Mouse (Mus musculus): Measurements from ENCODE around the gene Wapl. TPM values are rescaled to one million over a fixed set of nuclear protein-coding genes. Genes with fewer than 3 reads are reported as not detected.

Wapl gene
- total and polyA plus RNA-seq, 3 experiments, result 6.6 to 40.6 (median 35.5) TPM

DNA sequence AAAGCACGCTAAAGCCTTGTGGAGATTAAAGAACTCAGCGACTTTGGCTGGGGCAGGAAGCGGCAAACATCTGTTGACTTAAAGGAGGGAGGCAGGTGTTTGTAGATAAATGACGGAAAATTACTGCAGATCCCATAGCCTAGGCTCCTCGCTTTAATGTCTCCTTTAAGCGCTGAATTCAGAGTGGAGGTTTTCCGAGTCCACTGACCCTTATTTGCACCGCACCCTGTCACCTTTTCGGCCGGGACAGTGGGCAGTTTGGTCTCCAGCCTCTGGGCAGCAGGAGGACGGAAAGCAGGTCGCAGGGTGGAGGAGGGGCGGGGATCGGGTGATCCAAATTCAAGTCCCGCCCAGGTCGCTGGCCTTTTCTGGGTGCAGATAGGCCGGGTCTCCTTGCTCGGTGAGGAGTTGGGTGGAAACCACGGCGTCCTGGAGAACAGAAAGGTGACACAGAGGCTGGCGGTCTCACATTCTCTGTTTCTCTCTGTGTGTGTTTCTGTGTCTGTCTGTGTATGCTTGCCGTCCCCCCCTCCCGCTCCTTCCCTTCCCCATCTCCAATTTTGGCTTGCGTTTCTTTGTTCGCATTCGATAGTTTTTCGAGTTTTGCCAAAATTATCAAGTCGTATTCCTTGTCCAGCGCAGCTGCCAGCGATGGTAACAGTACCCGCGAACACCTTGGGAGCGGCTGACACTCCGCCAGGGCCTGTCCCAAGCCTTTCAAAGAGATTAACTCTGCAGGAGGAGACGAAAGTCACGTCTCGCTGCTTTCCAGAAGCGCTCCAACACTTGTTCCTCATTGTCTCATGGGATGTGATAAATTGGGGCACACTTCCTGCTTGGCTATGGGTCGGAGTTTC is 11.9 kb upstream of the Wapl start:
- TF ChIP-seq CTCF (IDR thresholded peaks at IDR 0.05) (no peak), POLR2A (IDR thresholded peaks at IDR 0.05; ENCODE audit: insufficient read depth, low read depth, low read length) (peak; percentile 28; the same call in 1 of the 2 replicates)
- Histone ChIP-seq H3K27ac (peak overlapping the region; percentile 51), H3K36me3 (ENCODE audit: control insufficient read depth, insufficient read depth, low read length) (no peaks in the 10 kb centered on the region), H3K9ac (ENCODE audit: low read depth, low read length) (peak overlapping the region; percentile 52), H3K4me1 (ENCODE audit: control insufficient read depth, insufficient read depth, low read length) (peaks cover 4% of the 10 kb centered on the region; the same call in 1 of the 2 replicates), H3K27me3 (ENCODE audit: control insufficient read depth, insufficient read depth, low read length) (no peaks in the 10 kb centered on the region), H3K4me3 (peak overlapping the region; percentile 58), H3K79me2 (replicated peaks; ENCODE audit: control insufficient read depth, insufficient read depth, low read length) (no peaks in the 10 kb centered on the region)
- intact Hi-C loops (cut with DNase I), result no loop called here
- DNase-seq, result peak; percentile 69 to 72
- WGBS, result 1% methylated on average over 39 of the region's 39 CpGs

DNA sequence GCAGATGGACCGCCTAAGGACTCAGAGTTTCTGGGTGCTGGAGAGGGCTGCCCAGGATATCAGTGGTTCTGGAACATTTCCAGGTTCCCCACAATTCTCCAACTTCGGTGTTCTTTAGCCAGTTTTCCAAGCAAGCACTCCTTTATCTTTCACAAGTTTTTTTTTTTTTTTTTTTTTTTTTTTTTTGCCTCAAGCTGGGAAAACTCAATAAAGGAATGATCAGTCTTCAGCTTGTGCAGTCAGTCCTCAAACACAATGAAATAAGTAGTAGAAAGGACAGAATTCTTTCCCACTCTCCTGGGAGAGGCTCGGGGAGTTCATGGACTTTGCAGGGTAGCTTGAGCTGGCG is 11.3 kb upstream of the Wapl start:
- H3K4me1 ChIP-seq (ENCODE audit: control insufficient read depth, insufficient read depth, low read length), result peaks cover 4% of the 10 kb centered on the region; the same call in 1 of the 2 replicates
- H3K36me3 ChIP-seq (ENCODE audit: control insufficient read depth, insufficient read depth, low read length), result no peaks in the 10 kb centered on the region
- intact Hi-C loops (cut with DNase I), result no loop called here
- H3K27ac ChIP-seq, result peak overlapping the region; percentile 51; the same call in 1 of the 2 replicates
- TF ChIP-seq EP300 (IDR thresholded peaks at IDR 0.05; ENCODE audit: insufficient read depth, low read depth, low read length) (no peak), CTCF (IDR thresholded peaks at IDR 0.05) (no peak), POLR2A (IDR thresholded peaks at IDR 0.05; ENCODE audit: insufficient read depth, low read depth, low read length) (no peak)
- no peaks in the 10 kb centered on the region for H3K79me2 ChIP-seq (replicated peaks; ENCODE audit: control insufficient read depth, insufficient read depth, low read length)
- WGBS, result 32% methylated on average over 4 of the region's 4 CpGs
- peak overlapping the region; percentile 58 for H3K4me3 ChIP-seq
- no peak for DNase-seq
- peak overlapping the region; percentile 52; the same call in 1 of the 2 replicates for H3K9ac ChIP-seq (ENCODE audit: low read depth, low read length)
- H3K27me3 ChIP-seq (ENCODE audit: control insufficient read depth, insufficient read depth, low read length), result no peaks in the 10 kb centered on the region

DNA sequence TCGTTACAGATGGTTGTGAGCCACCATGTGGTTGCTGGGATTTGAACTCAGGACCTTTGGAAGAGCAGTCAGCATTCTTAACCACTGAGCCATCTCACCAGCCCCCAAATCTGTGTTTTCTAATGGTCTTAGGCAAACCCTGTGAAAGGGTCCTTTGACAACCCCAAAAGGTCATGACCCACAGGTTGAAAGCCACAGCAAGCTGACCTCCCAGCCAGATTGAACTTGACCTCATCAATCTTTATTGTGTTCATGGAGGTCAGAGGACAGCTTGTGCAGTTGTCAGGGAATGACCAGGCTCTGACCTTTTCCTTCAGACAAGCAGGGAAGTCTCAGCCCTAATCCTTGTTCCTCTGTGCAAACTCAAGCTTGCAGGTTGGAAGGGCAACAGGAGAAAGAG is 10.3 kb upstream of the Wapl start:
- intact Hi-C loops (cut with DNase I), result no loop called here
- no peaks in the 10 kb centered on the region for H3K27me3 ChIP-seq (ENCODE audit: control insufficient read depth, insufficient read depth, low read length)

DNA sequence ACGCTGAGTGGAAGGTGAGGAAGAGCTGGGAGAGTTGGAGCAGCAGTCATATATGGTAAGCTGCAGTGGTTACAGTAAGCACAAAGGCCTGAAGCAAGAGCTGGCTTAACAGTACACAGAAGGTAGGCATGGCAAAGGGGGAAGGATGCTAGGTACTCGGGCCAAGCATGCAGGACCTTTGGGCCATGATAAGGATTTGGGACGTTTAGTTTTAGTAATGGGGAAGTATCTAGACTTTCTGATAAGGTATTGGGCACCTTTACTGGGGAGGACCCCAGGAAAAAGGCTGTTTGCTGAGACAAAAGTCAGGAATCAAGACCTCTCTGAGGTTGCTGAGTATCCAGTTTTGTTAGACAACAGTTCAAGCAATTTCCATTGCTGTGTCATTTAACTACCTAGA is 4.6 kb upstream of the Wapl start:
- 44% methylated on average over 3 of the region's 3 CpGs for WGBS

More for the DNA sequence above, 10.3 kb upstream of the Wapl start:
- Histone ChIP-seq H3K36me3 (ENCODE audit: control insufficient read depth, insufficient read depth, low read length) (no peaks in the 10 kb centered on the region), H3K79me2 (replicated peaks; ENCODE audit: control insufficient read depth, insufficient read depth, low read length) (no peaks in the 10 kb centered on the region), H3K4me3 (no peak overlapping the region), H3K9ac (ENCODE audit: low read depth, low read length) (no peak overlapping the region), H3K27ac (no peak overlapping the region), H3K4me1 (ENCODE audit: control insufficient read depth, insufficient read depth, low read length) (peaks cover 4% of the 10 kb centered on the region; the same call in 1 of the 2 replicates)
- TF ChIP-seq EP300 (IDR thresholded peaks at IDR 0.05; ENCODE audit: insufficient read depth, low read depth, low read length), result no peak
- TF ChIP-seq CTCF (IDR thresholded peaks at IDR 0.05), result no peak
- no peak for TF ChIP-seq POLR2A (IDR thresholded peaks at IDR 0.05; ENCODE audit: insufficient read depth, low read depth, low read length)
- no peak for DNase-seq
- 100% methylated on average over 1 of the region's 1 CpGs for WGBS

DNA sequence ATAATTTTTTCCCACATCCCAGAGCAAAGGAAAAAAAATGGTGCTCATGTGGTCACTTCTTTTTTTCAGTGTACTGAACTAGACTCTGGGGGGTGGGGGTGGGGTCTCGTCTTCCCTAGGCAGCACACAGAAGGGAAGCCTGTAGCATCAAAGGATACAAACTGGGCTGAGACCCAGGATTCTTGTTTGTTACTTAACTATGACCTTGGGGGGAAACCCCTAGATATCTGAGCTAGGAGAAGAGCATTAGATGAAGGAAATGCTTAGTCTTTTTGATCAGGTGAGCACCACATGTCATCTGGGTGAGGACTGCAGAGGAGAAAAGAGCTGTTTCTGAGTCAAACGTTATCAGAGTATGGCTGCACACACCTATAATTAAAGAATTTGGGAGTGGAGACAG is 3.5 kb upstream of the Wapl start:
- H3K4me3 ChIP-seq, result no peak overlapping the region
- H3K27ac ChIP-seq, result no peak overlapping the region
- intact Hi-C loops (cut with DNase I), result loop anchor here (10.0 kb wide), 1 partner anchor 355 kb away; the partner anchor contains the start of genes Glud1 and Shld2
- H3K27me3 ChIP-seq (ENCODE audit: control insufficient read depth, insufficient read depth, low read length), result no peaks in the 10 kb centered on the region
- H3K79me2 ChIP-seq (replicated peaks; ENCODE audit: control insufficient read depth, insufficient read depth, low read length), result no peaks in the 10 kb centered on the region
- TF ChIP-seq POLR2A (IDR thresholded peaks at IDR 0.05; ENCODE audit: insufficient read depth, low read depth, low read length), result no peak
- TF ChIP-seq CTCF (IDR thresholded peaks at IDR 0.05), result no peak
- TF ChIP-seq EP300 (IDR thresholded peaks at IDR 0.05; ENCODE audit: insufficient read depth, low read depth, low read length), result no peak
- DNase-seq, result no peak
- WGBS, result 54% methylated on average over 2 of the region's 2 CpGs
- H3K9ac ChIP-seq (ENCODE audit: low read depth, low read length), result no peak overlapping the region
- no peaks in the 10 kb centered on the region; the same call in 1 of the 2 replicates for H3K4me1 ChIP-seq (ENCODE audit: control insufficient read depth, insufficient read depth, low read length)
- peaks cover 6% of the 10 kb centered on the region for H3K36me3 ChIP-seq (ENCODE audit: control insufficient read depth, insufficient read depth, low read length)

More for the DNA sequence above, 4.6 kb upstream of the Wapl start:
- Histone ChIP-seq H3K4me1 (ENCODE audit: control insufficient read depth, insufficient read depth, low read length) (no peaks in the 10 kb centered on the region; the same call in 1 of the 2 replicates), H3K79me2 (replicated peaks; ENCODE audit: control insufficient read depth, insufficient read depth, low read length) (no peaks in the 10 kb centered on the region), H3K27me3 (ENCODE audit: control insufficient read depth, insufficient read depth, low read length) (no peaks in the 10 kb centered on the region), H3K9ac (ENCODE audit: low read depth, low read length) (no peak overlapping the region), H3K36me3 (ENCODE audit: control insufficient read depth, insufficient read depth, low read length) (peaks cover 3% of the 10 kb centered on the region; the same call in 1 of the 2 replicates), H3K4me3 (no peak overlapping the region), H3K27ac (no peak overlapping the region)
- TF ChIP-seq EP300 (IDR thresholded peaks at IDR 0.05; ENCODE audit: insufficient read depth, low read depth, low read length) (no peak), CTCF (IDR thresholded peaks at IDR 0.05) (no peak), POLR2A (IDR thresholded peaks at IDR 0.05; ENCODE audit: insufficient read depth, low read depth, low read length) (no peak)
- DNase-seq, result no peak
- intact Hi-C loops (cut with DNase I), result no loop called here

All from heart, adult 2 months (tissue).